Mouse (Mus musculus) MEL (cell line): Measurements from ENCODE around the gene Cep112. TPM values are rescaled to one million over a fixed set of nuclear protein-coding genes. Genes with fewer than 3 reads are reported as not detected.

Experiments used
- DNase-seq: peaks from one replicate; pipeline ENCODE4 v3.0.0; 2011; ENCODE audit warnings: low read depth, low spot score
- H3K27ac ChIP-seq: 2 replicates; pipeline ENCODE4 v1.5.1; 2012; ENCODE audit warnings: low read depth, mild to moderate bottlenecking, control low read depth, low read length, moderate library complexity; ENCODE audit not compliant: control insufficient read depth
- H3K27me3 ChIP-seq, 2 experiments: fragments of 150-350 bp in 1 of 2; sonication (generic) in 1 of 2; 2 replicates each; pipeline ENCODE4 v1.6.1; 2012; ENCODE audit warnings: low read length in 2 of 2, mild to moderate bottlenecking in 2 of 2, improper control_type of control experiment in 1 of 2, moderate library complexity in 1 of 2; ENCODE audit not compliant: insufficient read depth in 2 of 2, control insufficient read depth in 1 of 2
- H3K36me3 ChIP-seq, 2 experiments: 2 replicates each; pipeline ENCODE4 v1.6.1; 2012 to 2014; ENCODE audit warnings: low read length in 2 of 2, improper control_type of control experiment in 1 of 2, inconsistent platforms in 1 of 2, mild to moderate bottlenecking in 1 of 2; ENCODE audit not compliant: insufficient read depth in 2 of 2, control insufficient read depth in 1 of 2
- H3K4me1 ChIP-seq, 2 experiments: fragments of 150-350 bp in 1 of 2; sonication (generic) in 1 of 2; 2 replicates each; pipeline ENCODE4 v1.6.1; 2012; ENCODE audit warnings: low read length in 2 of 2, improper control_type of control experiment in 1 of 2, mild to moderate bottlenecking in 1 of 2; ENCODE audit not compliant: insufficient read depth in 2 of 2, control insufficient read depth in 1 of 2
- H3K4me3 ChIP-seq, 2 experiments: fragments of 150-350 bp in 1 of 2; sonication (generic) in 1 of 2; 2 replicates each; pipeline ENCODE4 v1.5.1; 2012; ENCODE audit warnings: low read depth in 2 of 2, low read length in 2 of 2, mild to moderate bottlenecking in 2 of 2, moderate library complexity in 2 of 2, control low read depth in 1 of 2, improper control_type of control experiment in 1 of 2; ENCODE audit not compliant: control insufficient read depth in 1 of 2, insufficient read depth in 1 of 2
- H3K79me2 ChIP-seq: 2 replicates; pipeline ENCODE4 v1.6.1; 2012; ENCODE audit warnings: mild to moderate bottlenecking, low read length, moderate library complexity; ENCODE audit not compliant: control insufficient read depth, poor library complexity, insufficient read depth
- H3K9ac ChIP-seq: 2 replicates; pipeline ENCODE4 v1.6.1; 2012; ENCODE audit warnings: low read depth, mild to moderate bottlenecking, control low read depth, low read length, moderate library complexity; ENCODE audit not compliant: control insufficient read depth, poor library complexity, severe bottlenecking
- H3K9me3 ChIP-seq: fragments of 150-350 bp; sonication (generic); replicated peaks from 2 replicates; pipeline ENCODE4 v1.6.1; 2012; ENCODE audit warnings: mild to moderate bottlenecking, low read length, improper control_type of control experiment, moderate library complexity; ENCODE audit not compliant: insufficient read depth
- BHLHE40 ChIP-seq: IDR thresholded peaks from 2 replicates; pipeline ENCODE4 v1.6.1; 2012; ENCODE audit warnings: low read depth, mild to moderate bottlenecking, inconsistent platforms, low read length, improper control_type of control experiment, borderline replicate concordance
- CHD1 ChIP-seq: IDR thresholded peaks from 2 replicates; pipeline ENCODE4 v1.6.1; 2012; ENCODE audit warnings: low read depth, mild to moderate bottlenecking, inconsistent platforms, low read length, improper control_type of control experiment
- CHD2 ChIP-seq: IDR thresholded peaks from 2 replicates; pipeline ENCODE4 v1.6.1; 2011; ENCODE audit warnings: low read length, improper control_type of control experiment
- CTCF ChIP-seq, 3 experiments: IDR thresholded peaks in 2 of 3; conservative IDR thresholded peaks in 1 of 3; 2 replicates each; pipeline ENCODE4 v1.5.1; 2011 to 2012; ENCODE audit warnings: low read length in 3 of 3, low read depth in 2 of 3, mild to moderate bottlenecking in 2 of 3, improper control_type of control experiment in 1 of 3, inconsistent platforms in 1 of 3, mixed read lengths in 1 of 3, moderate library complexity in 1 of 3; ENCODE audit not compliant: control insufficient read depth in 1 of 3, insufficient read depth in 1 of 3, poor library complexity in 1 of 3, severe bottlenecking in 1 of 3
- E2F4 ChIP-seq: IDR thresholded peaks from 2 replicates; pipeline ENCODE4 v1.6.1; 2011; ENCODE audit warnings: low read depth, low read length, improper control_type of control experiment, borderline replicate concordance
- ELF1 ChIP-seq: IDR thresholded peaks from 2 replicates; pipeline ENCODE4 v1.6.1; 2014; ENCODE audit warnings: low read depth, mild to moderate bottlenecking, inconsistent platforms, low read length, improper control_type of control experiment, moderate library complexity
- ETS1 ChIP-seq: IDR thresholded peaks from 2 replicates; pipeline ENCODE4 v1.6.1; 2012; ENCODE audit warnings: low read depth, mild to moderate bottlenecking, inconsistent platforms, low read length, improper control_type of control experiment, moderate library complexity
- GABPA ChIP-seq: IDR thresholded peaks from 2 replicates; pipeline ENCODE4 v1.6.1; 2012; ENCODE audit warnings: low read depth, mild to moderate bottlenecking, inconsistent platforms, low read length, improper control_type of control experiment, moderate library complexity
- HCFC1 ChIP-seq: IDR thresholded peaks from 2 replicates; pipeline ENCODE4 v1.6.1; 2012; ENCODE audit warnings: low read depth, mild to moderate bottlenecking, inconsistent platforms, low read length, improper control_type of control experiment, moderate library complexity
- JUND ChIP-seq: IDR thresholded peaks from 2 replicates; pipeline ENCODE4 v1.6.1; 2011; ENCODE audit warnings: low read depth, mild to moderate bottlenecking, improper control_type of control experiment, low read length
- KAT2A ChIP-seq: conservative IDR thresholded peaks from 2 replicates; pipeline ENCODE4 v1.6.1; 2012; ENCODE audit warnings: low read depth, low read length, improper control_type of control experiment, inconsistent platforms
- MAFK ChIP-seq: IDR thresholded peaks from 2 replicates; pipeline ENCODE4 v1.6.1; 2011; ENCODE audit warnings: low read depth, mild to moderate bottlenecking, low read length, improper control_type of control experiment, borderline replicate concordance
- MAZ ChIP-seq: IDR thresholded peaks from 2 replicates; pipeline ENCODE4 v1.6.1; 2012; ENCODE audit warnings: low read depth, mild to moderate bottlenecking, inconsistent platforms, low read length, improper control_type of control experiment
- MEF2A ChIP-seq: IDR thresholded peaks from 2 replicates; pipeline ENCODE4 v1.6.1; 2014; ENCODE audit warnings: low read depth, mild to moderate bottlenecking, inconsistent platforms, low read length, improper control_type of control experiment; ENCODE audit not compliant: poor library complexity, insufficient replicate concordance, severe bottlenecking; ENCODE audit errors: extremely low read depth
- MXI1 ChIP-seq: IDR thresholded peaks from 2 replicates; pipeline ENCODE4 v1.6.1; 2011; ENCODE audit warnings: mild to moderate bottlenecking, low read depth, low read length, improper control_type of control experiment
- MYB ChIP-seq: IDR thresholded peaks from 2 replicates; pipeline ENCODE4 v1.6.1; 2011; ENCODE audit warnings: mild to moderate bottlenecking, low read depth, low read length, improper control_type of control experiment
- MYC ChIP-seq: IDR thresholded peaks from 2 replicates; pipeline ENCODE4 v1.6.1; 2011; ENCODE audit warnings: low read depth, mild to moderate bottlenecking, low read length, improper control_type of control experiment, moderate library complexity
- NRF1 ChIP-seq: IDR thresholded peaks from 2 replicates; pipeline ENCODE4 v1.6.1; 2014; ENCODE audit warnings: low read depth, mild to moderate bottlenecking, inconsistent platforms, low read length, improper control_type of control experiment, moderate library complexity; ENCODE audit not compliant: poor library complexity, insufficient read depth, severe bottlenecking
- POLR2A ChIP-seq, 2 experiments: IDR thresholded peaks; 2 replicates each; pipeline ENCODE4 v1.6.1; 2011 to 2012; ENCODE audit warnings: low read length in 2 of 2, mild to moderate bottlenecking in 2 of 2, control low read depth in 1 of 2, improper control_type of control experiment in 1 of 2, low read depth in 1 of 2, moderate library complexity in 1 of 2; ENCODE audit not compliant: control insufficient read depth in 1 of 2, insufficient read depth in 1 of 2, poor library complexity in 1 of 2
- POLR2AphosphoS2 ChIP-seq: IDR thresholded peaks from 2 replicates; pipeline ENCODE4 v1.6.1; 2011; ENCODE audit warnings: low read length, improper control_type of control experiment
- POLR2AphosphoS5 ChIP-seq: IDR thresholded peaks from 2 replicates; pipeline ENCODE4 v1.6.1; 2012; ENCODE audit warnings: low read depth, borderline replicate concordance, mild to moderate bottlenecking, inconsistent platforms, low read length, moderate library complexity, mixed read lengths
- RCOR1 ChIP-seq: IDR thresholded peaks from 2 replicates; pipeline ENCODE4 v1.6.1; 2012; ENCODE audit warnings: low read depth, mild to moderate bottlenecking, inconsistent platforms, low read length, improper control_type of control experiment
- SMC3 ChIP-seq: IDR thresholded peaks from 2 replicates; pipeline ENCODE4 v1.6.1; 2011; ENCODE audit warnings: low read depth, low read length, improper control_type of control experiment
- TBP ChIP-seq: IDR thresholded peaks from 2 replicates; pipeline ENCODE4 v1.8.0; 2011; ENCODE audit warnings: low read depth, low read length, improper control_type of control experiment
- TCF12 ChIP-seq: IDR thresholded peaks from 2 replicates; pipeline ENCODE4 v1.6.1; 2014; ENCODE audit warnings: low read depth, mild to moderate bottlenecking, inconsistent platforms, low read length, improper control_type of control experiment, moderate library complexity
- UBTF ChIP-seq: IDR thresholded peaks from 2 replicates; pipeline ENCODE4 v1.6.1; 2012; ENCODE audit warnings: low read depth, mild to moderate bottlenecking, inconsistent platforms, low read length, improper control_type of control experiment, moderate library complexity, borderline replicate concordance; ENCODE audit not compliant: insufficient read depth
- USF2 ChIP-seq, 2 experiments: IDR thresholded peaks; 2 replicates each; pipeline ENCODE4 v1.6.1; 2011 to 2012; ENCODE audit warnings: improper control_type of control experiment in 2 of 2, low read length in 2 of 2, borderline replicate concordance in 1 of 2, inconsistent platforms in 1 of 2, low read depth in 1 of 2, mild to moderate bottlenecking in 1 of 2; ENCODE audit not compliant: insufficient read depth in 1 of 2
- ZKSCAN1 ChIP-seq: IDR thresholded peaks from 2 replicates; pipeline ENCODE4 v1.6.1; 2012; ENCODE audit warnings: low read depth, mild to moderate bottlenecking, inconsistent platforms, low read length, improper control_type of control experiment, moderate library complexity
- ZMIZ1 ChIP-seq: IDR thresholded peaks from 2 replicates; pipeline ENCODE4 v1.6.1; 2012; ENCODE audit warnings: low read depth, mild to moderate bottlenecking, inconsistent platforms, low read length, improper control_type of control experiment, moderate library complexity
- polyA plus RNA-seq, 2 experiments: library from polyadenylated mRNA; stranded (reverse) in 1 of 2; unstranded in 1 of 2; fragments of >175 nt in 1 of 2; fragments of >200 nt in 1 of 2; gene quantifications; 2 replicates each; pipeline versions ENCODE4 v1.2.1 to v1.2.4; 2012; ENCODE audit warnings: low replicate concordance in 2 of 2, low read depth in 1 of 2; ENCODE audit not compliant: insufficient read length in 2 of 2, insufficient read depth in 1 of 2, missing spikeins in 1 of 2
- total RNA-seq: library from RNA; depleted of rRNA; stranded (reverse); fragments of 300-350 nt; gene quantifications from 2 replicates; pipeline ENCODE4 v1.2.3, GENCODE M21; 2012

Cep112 gene
- total and polyA plus RNA-seq, 3 experiments: 1.3 TPM; not detected in 2

DNA sequence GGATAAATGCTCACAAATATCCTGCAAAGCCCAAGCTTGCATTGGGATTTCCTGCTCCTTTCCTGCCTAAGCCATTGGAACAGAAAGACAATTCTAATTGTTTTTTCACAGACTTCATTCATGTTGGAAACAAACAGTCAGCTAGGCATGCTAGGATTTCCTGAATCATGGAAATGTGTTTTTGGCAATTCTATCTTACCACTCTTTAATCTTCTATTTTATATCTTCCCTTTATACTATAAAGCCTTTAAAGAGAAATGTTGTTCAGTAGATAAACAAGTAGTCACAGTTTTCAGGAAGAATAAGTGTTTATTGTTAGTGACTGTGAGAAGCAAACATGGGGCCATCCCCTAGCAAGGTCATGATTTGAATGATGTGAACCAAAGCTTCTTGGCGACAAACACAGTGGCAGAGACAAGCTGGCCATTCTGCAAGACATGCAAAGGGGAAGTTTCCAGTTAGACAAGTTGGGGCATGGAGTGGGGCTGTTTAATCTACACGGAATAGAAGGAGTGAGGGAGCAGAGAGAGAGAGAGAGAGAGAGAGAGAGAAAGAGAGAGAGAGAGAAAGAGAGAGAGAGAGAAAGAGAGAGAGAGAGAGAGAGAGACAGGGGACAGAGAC, 169.1 kb downstream of the Cep112 start:
- H3K9ac ChIP-seq: no peak overlapping the region
- no peaks in the 10 kb centered on the region for H3K79me2 ChIP-seq
- DNase-seq: no peak
- H3K9me3 ChIP-seq: no peaks in the 10 kb centered on the region
- no peaks in the 10 kb centered on the region; a peak in 1 of 4 replicates for H3K27me3 ChIP-seq
- no peak overlapping the region for H3K4me3 ChIP-seq
- H3K36me3 ChIP-seq: no peaks in the 10 kb centered on the region
- no peak overlapping the region for H3K27ac ChIP-seq
- no peaks in the 10 kb centered on the region for H3K4me1 ChIP-seq
- TF ChIP-seq ZKSCAN1 (no peak), MEF2A (no peak), CHD1 (no peak), MAFK (no peak), POLR2AphosphoS2 (no peak), SMC3 (no peak), HCFC1 (no peak), TBP (no peak), NRF1 (no peak), RCOR1 (no peak), JUND (no peak), TCF12 (no peak), ELF1 (no peak), ETS1 (no peak), BHLHE40 (no peak), ZMIZ1 (no peak), E2F4 (no peak), POLR2AphosphoS5 (no peak)

DNA sequence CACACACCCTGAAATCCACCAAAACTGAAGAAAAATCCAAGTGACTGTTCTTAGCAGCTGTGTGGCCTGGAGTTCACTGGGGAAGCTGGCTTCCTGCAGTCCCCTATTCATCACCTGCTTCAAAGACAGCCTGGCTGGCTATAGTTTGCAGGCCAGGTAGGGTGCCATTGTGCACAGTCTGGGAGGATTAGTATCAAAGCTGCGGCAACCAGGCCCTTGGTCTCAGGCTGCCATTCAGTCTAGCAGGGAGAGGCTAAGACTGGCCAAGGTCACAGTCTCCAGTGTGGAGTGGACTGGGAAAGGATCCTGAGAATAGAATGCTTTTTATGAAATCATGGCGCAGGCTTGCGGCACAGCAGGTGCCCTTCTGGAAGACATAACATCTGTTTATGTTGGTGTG, 180.3 kb downstream of the Cep112 start:
- Histone ChIP-seq H3K27me3 (no peaks in the 10 kb centered on the region), H3K4me3 (no peak overlapping the region), H3K9me3 (no peaks in the 10 kb centered on the region), H3K27ac (no peak overlapping the region), H3K9ac (no peak overlapping the region), H3K79me2 (no peaks in the 10 kb centered on the region), H3K4me1 (no peaks in the 10 kb centered on the region), H3K36me3 (no peaks in the 10 kb centered on the region)
- TF ChIP-seq GABPA: no peak
- TF ChIP-seq MYB: no peak
- no peak for TF ChIP-seq CHD2
- TF ChIP-seq UBTF: no peak
- TF ChIP-seq CHD1: no peak
- no peak for TF ChIP-seq MAZ
- TF ChIP-seq POLR2A (IDR thresholded peaks at IDR 0.05; ENCODE audit: control insufficient read depth in 1 of 2, insufficient read depth in 1 of 2, low read depth in 1 of 2, low read length in 2 of 2, poor library complexity in 1 of 2): no peak
- no peak for TF ChIP-seq KAT2A
- TF ChIP-seq RCOR1: no peak
- TF ChIP-seq CTCF (IDR thresholded peaks at IDR 0.05 in 2 of 3, conservative IDR thresholded peaks at IDR 0.05 in 1 of 3; ENCODE audit: control insufficient read depth in 1 of 3, insufficient read depth in 1 of 3, low read depth in 2 of 3, low read length in 3 of 3, poor library complexity in 1 of 3, severe bottlenecking in 1 of 3): no peak
- no peak for TF ChIP-seq USF2 (IDR thresholded peaks at IDR 0.05; ENCODE audit: borderline replicate concordance in 1 of 2, insufficient read depth in 1 of 2, low read depth in 1 of 2, low read length in 2 of 2)
- TF ChIP-seq ETS1: no peak
- no peak for TF ChIP-seq MYC
- TF ChIP-seq MXI1: no peak
- no peak for TF ChIP-seq ZKSCAN1
- no peak for TF ChIP-seq POLR2AphosphoS5
- DNase-seq: no peak
